8 mouse cellular contexts compared by ENCODE assay signal in the genomic region with DNA sequence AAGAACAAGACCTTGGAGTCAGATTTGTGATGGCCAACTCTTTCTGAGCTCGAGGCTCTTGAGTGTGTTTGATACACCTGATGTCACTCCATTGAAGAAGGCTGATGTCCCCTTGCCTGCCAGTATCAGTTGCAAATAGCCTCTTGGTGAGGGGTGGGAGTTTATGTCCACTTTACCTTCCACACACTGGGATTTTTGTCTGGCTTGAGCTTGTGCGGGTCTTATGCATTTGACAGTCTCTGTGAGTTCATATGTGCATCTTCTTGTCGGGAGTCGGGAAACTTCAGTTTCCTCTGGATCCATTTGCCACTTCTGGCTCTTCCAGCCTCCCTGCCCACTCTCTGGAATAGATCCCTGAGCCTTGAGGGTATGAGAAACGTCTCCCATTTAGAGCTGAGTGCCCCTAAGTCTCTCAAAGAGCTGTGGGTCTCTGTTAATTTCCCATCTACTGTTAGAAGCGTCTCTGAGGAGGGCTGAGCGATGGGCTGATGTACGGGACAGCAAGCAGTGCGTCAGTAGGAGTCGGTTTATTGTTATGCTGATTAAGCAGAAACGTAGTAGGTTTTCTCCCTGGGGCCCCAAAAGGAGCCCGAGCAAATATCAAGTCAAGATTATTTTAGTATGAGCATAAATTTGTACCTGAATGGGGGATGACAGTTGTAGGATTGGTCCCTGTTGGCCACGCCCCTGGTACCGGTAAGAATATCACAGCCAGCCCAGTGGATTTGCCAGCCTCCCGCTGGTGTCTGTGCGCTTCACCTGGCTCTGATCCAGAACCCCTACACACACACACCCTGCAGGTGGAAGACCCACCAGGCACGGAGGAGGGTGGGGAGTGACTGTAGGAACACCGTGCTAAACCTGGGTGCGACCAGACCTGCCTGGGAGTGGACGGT. TPM values are rescaled to one million over a fixed set of nuclear protein-coding genes. Genes with fewer than 3 reads are reported as not detected.
DNase-seq lines count a peak whose midpoint lies in the region; ATAC-seq and TF ChIP-seq lines count a peak whose summit lies in the region.

No protein-coding gene starts in this region.

- H3K9me3 ChIP-seq in embryonic facial prominence, embryonic 13.5 days: no peaks in the 10 kb centered on the region
- no peaks in the 10 kb centered on the region for H3K9me3 ChIP-seq in intestine, embryonic 15.5 days
- no peaks in the 10 kb centered on the region for H3K9me3 ChIP-seq in neural tube, embryonic 14.5 days (ENCODE audit: control insufficient read depth, low read length)

- TF ChIP-seq POLR2A in liver, adult 2 months (IDR thresholded peaks at IDR 0.05; ENCODE audit: extremely low read depth, insufficient read depth, low read length): no peak

- H3K27me3 ChIP-seq in liver, adult 2 months (ENCODE audit: control insufficient read depth, insufficient read depth, low read length): no peaks in the 10 kb centered on the region
- H3K27me3 ChIP-seq in embryonic facial prominence, embryonic 13.5 days: peaks cover 61% of the 10 kb centered on the region
- H3K27me3 ChIP-seq in intestine, embryonic 15.5 days (replicated peaks): no peaks in the 10 kb centered on the region
- H3K27me3 ChIP-seq in neural tube, embryonic 14.5 days (ENCODE audit: control insufficient read depth, insufficient read depth, low read length): peaks cover 30% of the 10 kb centered on the region

- H3K4me3 ChIP-seq in liver, adult 2 months (ENCODE audit: insufficient read depth, low read depth, low read length): peak overlapping the region; percentile 59
- peak overlapping the region; percentile 50 for H3K4me3 ChIP-seq in embryonic facial prominence, embryonic 13.5 days
- H3K4me3 ChIP-seq in intestine, embryonic 15.5 days (replicated peaks): peak overlapping the region; percentile 35
- peak overlapping the region; percentile 26 for H3K4me3 ChIP-seq in neural tube, embryonic 14.5 days (ENCODE audit: low read depth, low read length)

- peak overlapping the region; percentile 74 for H3K4me2 ChIP-seq in embryonic facial prominence, embryonic 13.5 days
- H3K4me2 ChIP-seq in intestine, embryonic 15.5 days (replicated peaks): peak overlapping the region; percentile 86
- peak overlapping the region; percentile 55 for H3K4me2 ChIP-seq in neural tube, embryonic 14.5 days (ENCODE audit: low read depth, low read length)

- ATAC-seq in embryonic facial prominence, embryonic 13.5 days (ENCODE audit: insufficient number of reproducible peaks, insufficient read depth, low FRiP score, low TSS enrichment, low read depth): no peak
- no peak for ATAC-seq in intestine, embryonic 15.5 days
- ATAC-seq in neural tube, embryonic 14.5 days (ENCODE audit: low read depth): no peak

- peak overlapping the region; percentile 69 for H3K9ac ChIP-seq in liver, adult 2 months (ENCODE audit: low read depth, low read length)
- peak overlapping the region; percentile 61 for H3K9ac ChIP-seq in embryonic facial prominence, embryonic 13.5 days
- peak overlapping the region; percentile 48 for H3K9ac ChIP-seq in intestine, embryonic 15.5 days
- H3K9ac ChIP-seq in neural tube, embryonic 14.5 days (replicated peaks; ENCODE audit: low read depth, low read length): peak overlapping the region; percentile 28; the same call in 1 of the 2 replicates

- peaks cover 28% of the 10 kb centered on the region for H3K4me1 ChIP-seq in liver, adult 2 months (ENCODE audit: control insufficient read depth, insufficient read depth, low read length)
- peaks cover 55% of the 10 kb centered on the region for H3K4me1 ChIP-seq in embryonic facial prominence, embryonic 13.5 days
- peaks cover 41% of the 10 kb centered on the region for H3K4me1 ChIP-seq in intestine, embryonic 15.5 days (replicated peaks)
- H3K4me1 ChIP-seq in neural tube, embryonic 14.5 days (ENCODE audit: control insufficient read depth, insufficient read depth, low read length): peaks cover 19% of the 10 kb centered on the region

- no peaks in the 10 kb centered on the region for H3K36me3 ChIP-seq in liver, adult 2 months (ENCODE audit: control insufficient read depth, insufficient read depth, low read length)
- no peaks in the 10 kb centered on the region for H3K36me3 ChIP-seq in embryonic facial prominence, embryonic 13.5 days
- H3K36me3 ChIP-seq in intestine, embryonic 15.5 days: no peaks in the 10 kb centered on the region
- H3K36me3 ChIP-seq in neural tube, embryonic 14.5 days (ENCODE audit: control insufficient read depth, insufficient read depth, low read length): no peaks in the 10 kb centered on the region

- H3K79me2 ChIP-seq in liver, adult 2 months (ENCODE audit: control insufficient read depth, insufficient read depth, low read length): peaks cover 3% of the 10 kb centered on the region; the same call in 1 of the 2 replicates

- no peak for TF ChIP-seq CTCF in liver, adult 2 months (IDR thresholded peaks at IDR 0.05; ENCODE audit: low read depth, low read length)

- peak overlapping the region; percentile 47 for H3K27ac ChIP-seq in liver, adult 2 months (replicated peaks; ENCODE audit: insufficient read depth, low read depth, low read length)
- no peak overlapping the region for H3K27ac ChIP-seq in embryonic facial prominence, embryonic 13.5 days
- H3K27ac ChIP-seq in intestine, embryonic 15.5 days: peak overlapping the region; percentile 72
- no peak overlapping the region for H3K27ac ChIP-seq in neural tube, embryonic 14.5 days (ENCODE audit: low read depth, low read length)

- WGBS in liver, adult 2 months: 15% methylated on average over 20 of the region's 20 CpGs
- 4% methylated on average over 20 of the region's 20 CpGs for WGBS in embryonic facial prominence, embryonic 13.5 days
- WGBS in intestine, embryonic 15.5 days: 7% methylated on average over 20 of the region's 20 CpGs
- 4% methylated on average over 20 of the region's 20 CpGs for WGBS in neural tube, embryonic 14.5 days

- no peak for DNase-seq in liver, adult 2 months (ENCODE audit: extremely low read depth, low read depth, low spot score)
- DNase-seq in liver: no peak
- no peak for DNase-seq in frontal cortex, postnatal 10 days (ENCODE audit: low spot score in 2 of 2)
- DNase-seq in adrenal gland, postnatal 14 days: no peak
- DNase-seq in urinary bladder, postnatal 4 days (ENCODE audit: low spot score in 2 of 2): no peak

RNA-seq across cellular contexts. Expression of gene Arhgef19, which starts 0.6 kb away (rescaled TPM):
- total RNA-seq in liver, adult 2 months (2014; rRNA removed): 14.4 and 25.8 TPM in 2 replicates
- 34.3 and 64.4 TPM in 2 replicates for polyA plus RNA-seq in liver, adult 2 months (2012; rRNA removed)
- 18.9 and 23.3 TPM in 2 replicates for polyA plus RNA-seq in embryonic facial prominence, embryonic 13.5 days (2015; fragmentation: Nextera tagmentation; extraction: Ambion mirVana)
- 16.3 and 17.8 TPM in 2 replicates for polyA plus RNA-seq in intestine, embryonic 15.5 days (2015; fragmentation: Nextera tagmentation; extraction: Ambion mirVana)
- polyA plus RNA-seq in neural tube, embryonic 14.5 days (2014; fragmentation: Nextera tagmentation; extraction: Ambion mirVana): 0.68 and 1.6 TPM in 2 replicates
- total RNA-seq in adrenal gland, postnatal 14 days (2021): 35.9 and 36.8 TPM in 2 replicates

RNA-seq across cellular contexts. Expression of gene Rsg1, which starts 25.0 kb away (rescaled TPM):
- total RNA-seq in liver, adult 2 months (2014; rRNA removed): 0.40 and 0.55 TPM in 2 replicates
- 0.40 and 0.50 TPM in 2 replicates for polyA plus RNA-seq in liver, adult 2 months (2012; rRNA removed)
- polyA plus RNA-seq in embryonic facial prominence, embryonic 13.5 days (2015; fragmentation: Nextera tagmentation; extraction: Ambion mirVana): 7.4 and 7.9 TPM in 2 replicates
- 3.9 and 5.1 TPM in 2 replicates for polyA plus RNA-seq in intestine, embryonic 15.5 days (2015; fragmentation: Nextera tagmentation; extraction: Ambion mirVana)
- 8.5 and 9.2 TPM in 2 replicates for polyA plus RNA-seq in neural tube, embryonic 14.5 days (2014; fragmentation: Nextera tagmentation; extraction: Ambion mirVana)
- 1.1 and 1.8 TPM in 2 replicates for total RNA-seq in adrenal gland, postnatal 14 days (2021)

Comparison
In these comparisons a context has a peak if more than half of its experiments do, and no peak if none do; other contexts are left out.
1. H3K27ac ChIP-seq: peak in liver, adult 2 months (single experiment) and intestine, embryonic 15.5 days (single experiment); none in embryonic facial prominence, embryonic 13.5 days (single experiment) and neural tube, embryonic 14.5 days (single experiment).
2. Peak in every context shown above with its lines, with median percentiles within 50 percentile points of each other: H3K4me3 ChIP-seq, H3K9ac ChIP-seq and H3K4me2 ChIP-seq.